Mouse (Mus musculus) embryonic facial prominence, embryonic 15.5 days (tissue): ENCODE data around the gene Ankrd63. TPM values are rescaled to one million over a fixed set of nuclear protein-coding genes. Genes with fewer than 3 reads are reported as not detected.

Source experiments
- ATAC-seq: fragments of 200-750 bp; cut with Nextera tagmentation; 2 replicates; pipeline ENCODE4 v1.8.0; 2017; ENCODE audit warnings: low read depth, moderate TSS enrichment; ENCODE audit not compliant: insufficient number of reproducible peaks, low FRiP score, low TSS enrichment
- H3K27ac ChIP-seq: fragments of 300-500 bp; sonication (generic); replicated peaks from 2 replicates; pipeline ENCODE4 v1.5.1; 2015; ENCODE audit warnings: mild to moderate bottlenecking, inconsistent platforms
- H3K27me3 ChIP-seq: fragments of 300-500 bp; sonication (generic); 2 replicates; pipeline ENCODE4 v1.6.1; 2015; ENCODE audit warnings: inconsistent platforms
- H3K36me3 ChIP-seq: fragments of 300-500 bp; sonication (generic); 2 replicates; pipeline ENCODE4 v1.6.1; 2015; ENCODE audit warnings: mild to moderate bottlenecking, inconsistent platforms
- H3K4me1 ChIP-seq: fragments of 300-500 bp; sonication (generic); 2 replicates; pipeline ENCODE4 v1.6.1; 2015; ENCODE audit warnings: inconsistent platforms
- H3K4me2 ChIP-seq: fragments of 300-500 bp; sonication (generic); replicated peaks from 2 replicates; pipeline ENCODE4 v1.6.1; 2015; ENCODE audit warnings: mild to moderate bottlenecking, inconsistent platforms
- H3K4me3 ChIP-seq: fragments of 300-500 bp; sonication (generic); replicated peaks from 2 replicates; pipeline ENCODE4 v1.5.1; 2015; ENCODE audit warnings: mild to moderate bottlenecking, inconsistent platforms
- H3K9ac ChIP-seq: fragments of 300-500 bp; sonication (generic); 2 replicates; pipeline ENCODE4 v1.6.1; 2015; ENCODE audit warnings: inconsistent platforms
- H3K9me3 ChIP-seq: fragments of 300-500 bp; sonication (generic); replicated peaks from 2 replicates; pipeline ENCODE4 v1.6.1; 2016; ENCODE audit warnings: inconsistent platforms
- WGBS: fragments of 180-500 bp; shearing (Covaris S2); methylation state at CpG from one replicate; pipeline ENCODE4 v1.1.7; 2015; 5-methylcytosine and 5-hydroxymethylcytosine counted together
- polyA plus RNA-seq: library from polyadenylated mRNA; unstranded; fragments of >200 nt; fragmentation: Nextera tagmentation; extraction: Ambion mirVana; gene quantifications from 2 replicates; pipeline ENCODE4 v1.2.1, GENCODE M21; 2015

Gene Ankrd63
- polyA plus RNA-seq, 1 experiment from 2014 or later: 0.19 TPM

- 25% methylated on average over 8 of the region's 8 CpGs for WGBS
- ATAC-seq: no peak
These were observed 39.6 kb upstream of the Ankrd63 start for GRCm38 (mm10) chr2:118743261-118743943.

GRCm38 (mm10) chr2:118741183-118741582, 37.4 kb upstream of the Ankrd63 start:
- WGBS: 59% methylated on average over 9 of the region's 9 CpGs
- H3K9me3 ChIP-seq: no peaks in the 10 kb centered on the region
- no peak overlapping the region for H3K4me2 ChIP-seq
- peaks cover 10% of the 10 kb centered on the region; the same call in 1 of the 2 replicates for H3K4me1 ChIP-seq
- peaks cover 18% of the 10 kb centered on the region for H3K27me3 ChIP-seq
- H3K36me3 ChIP-seq: no peaks in the 10 kb centered on the region
- no peak overlapping the region for H3K27ac ChIP-seq
- H3K9ac ChIP-seq: no peak overlapping the region
- H3K4me3 ChIP-seq: no peak overlapping the region
- no peak for ATAC-seq

More at GRCm38 (mm10) chr2:118743261-118743943, 39.6 kb upstream of the Ankrd63 start:
- Histone ChIP-seq H3K9me3 (no peaks in the 10 kb centered on the region), H3K36me3 (no peaks in the 10 kb centered on the region), H3K4me3 (no peak overlapping the region), H3K27ac (no peak overlapping the region), H3K4me2 (no peak overlapping the region), H3K27me3 (peaks cover 18% of the 10 kb centered on the region), H3K4me1 (peaks cover 25% of the 10 kb centered on the region), H3K9ac (no peak overlapping the region)

- Histone ChIP-seq H3K9ac (no peak overlapping the region), H3K9me3 (no peaks in the 10 kb centered on the region), H3K27me3 (peaks cover 18% of the 10 kb centered on the region), H3K4me3 (no peak overlapping the region), H3K27ac (no peak overlapping the region), H3K4me2 (no peak overlapping the region), H3K4me1 (peaks cover 7% of the 10 kb centered on the region; the same call in 1 of the 2 replicates), H3K36me3 (no peaks in the 10 kb centered on the region)
- ATAC-seq: no peak
- 58% methylated on average over 3 of the region's 3 CpGs for WGBS
These were observed 36.6 kb upstream of the Ankrd63 start for GRCm38 (mm10) chr2:118740341-118740740.

- no peak overlapping the region for H3K4me3 ChIP-seq
- no peaks in the 10 kb centered on the region for H3K9me3 ChIP-seq
- H3K27me3 ChIP-seq: peaks cover 5% of the 10 kb centered on the region; the same call in 1 of the 2 replicates
- WGBS: 46% methylated on average over 5 of the region's 5 CpGs
- H3K4me2 ChIP-seq: no peak overlapping the region
- no peaks in the 10 kb centered on the region for H3K36me3 ChIP-seq
- no peak overlapping the region for H3K27ac ChIP-seq
- no peak for ATAC-seq
- no peak overlapping the region for H3K9ac ChIP-seq
- peaks cover 21% of the 10 kb centered on the region for H3K4me1 ChIP-seq
These were observed 29.6 kb upstream of the Ankrd63 start for GRCm38 (mm10) chr2:118733341-118733740.

- Histone ChIP-seq H3K4me1 (peaks cover 26% of the 10 kb centered on the region), H3K9me3 (no peaks in the 10 kb centered on the region), H3K9ac (no peak overlapping the region), H3K4me3 (no peak overlapping the region), H3K4me2 (no peak overlapping the region), H3K27me3 (peaks cover 5% of the 10 kb centered on the region; the same call in 1 of the 2 replicates), H3K27ac (no peak overlapping the region), H3K36me3 (no peaks in the 10 kb centered on the region)
- no peak for ATAC-seq
- WGBS: 64% methylated on average over 5 of the region's 5 CpGs
These were observed 28.2 kb upstream of the Ankrd63 start for GRCm38 (mm10) chr2:118731981-118732380.

GRCm38 (mm10) chr2:118730622-118730915, 26.8 kb upstream of the Ankrd63 start:
- peaks cover 26% of the 10 kb centered on the region for H3K4me1 ChIP-seq
- H3K4me2 ChIP-seq: no peak overlapping the region
- no peaks in the 10 kb centered on the region for H3K36me3 ChIP-seq
- no peak overlapping the region for H3K4me3 ChIP-seq
- no peak overlapping the region for H3K27ac ChIP-seq
- H3K9ac ChIP-seq: no peak overlapping the region
- H3K9me3 ChIP-seq: no peaks in the 10 kb centered on the region
- 4% methylated on average over 3 of the region's 3 CpGs for WGBS
- no peak for ATAC-seq
- H3K27me3 ChIP-seq: peaks cover 5% of the 10 kb centered on the region; the same call in 1 of the 2 replicates

- Histone ChIP-seq H3K4me1 (peaks cover 26% of the 10 kb centered on the region), H3K27ac (no peak overlapping the region), H3K36me3 (no peaks in the 10 kb centered on the region), H3K9ac (no peak overlapping the region), H3K4me3 (no peak overlapping the region), H3K27me3 (peaks cover 5% of the 10 kb centered on the region; the same call in 1 of the 2 replicates), H3K9me3 (no peaks in the 10 kb centered on the region), H3K4me2 (no peak overlapping the region)
- WGBS: 19% methylated on average over 8 of the region's 8 CpGs
- no peak for ATAC-seq
These were observed 26.3 kb upstream of the Ankrd63 start for GRCm38 (mm10) chr2:118729816-118730621.

- H3K27ac ChIP-seq: no peak overlapping the region
- no peak for ATAC-seq
- no peak overlapping the region for H3K4me3 ChIP-seq
- H3K4me1 ChIP-seq: peaks cover 26% of the 10 kb centered on the region
- H3K9me3 ChIP-seq: no peaks in the 10 kb centered on the region
- H3K4me2 ChIP-seq: no peak overlapping the region
- WGBS: 47% methylated on average over 4 of the region's 4 CpGs
- no peak overlapping the region for H3K9ac ChIP-seq
- no peaks in the 10 kb centered on the region for H3K36me3 ChIP-seq
- H3K27me3 ChIP-seq: peaks cover 5% of the 10 kb centered on the region; the same call in 1 of the 2 replicates
These were observed 25.4 kb upstream of the Ankrd63 start for GRCm38 (mm10) chr2:118729194-118729593.

GRCm38 (mm10) chr2:118728337-118728736, 24.6 kb upstream of the Ankrd63 start, which contains the start of gene Plcb2:
Gene Plcb2 (minus strand): TSS chr2:118728438.
- Histone ChIP-seq H3K4me2 (no peak within 1 kb of the TSS), H3K9me3 (no peaks in the 10 kb centered on the region), H3K27me3 (peaks cover 10% of the 10 kb centered on the region; the same call in 1 of the 2 replicates), H3K27ac (no peak within 1 kb of the TSS), H3K4me3 (no peak within 1 kb of the TSS), H3K9ac (no peak within 1 kb of the TSS), H3K4me1 (peaks cover 26% of the 10 kb centered on the region), H3K36me3 (no peaks in the 10 kb centered on the region)
- ATAC-seq: no peak
- 10% methylated on average over 7 of the region's 7 CpGs for WGBS

- Histone ChIP-seq H3K27me3 (peaks cover 12% of the 10 kb centered on the region; the same call in 1 of the 2 replicates), H3K9ac (no peak overlapping the region), H3K4me3 (no peak overlapping the region), H3K27ac (no peak overlapping the region), H3K9me3 (no peaks in the 10 kb centered on the region), H3K4me2 (no peak overlapping the region), H3K4me1 (peaks cover 29% of the 10 kb centered on the region), H3K36me3 (no peaks in the 10 kb centered on the region)
- no peak for ATAC-seq
- WGBS: 19% methylated on average over 9 of the region's 9 CpGs
These were observed 24.1 kb upstream of the Ankrd63 start for GRCm38 (mm10) chr2:118727911-118728310.

- WGBS: 83% methylated on average over 2 of the region's 2 CpGs
- H3K27ac ChIP-seq: no peak overlapping the region
- ATAC-seq: no peak
- no peak overlapping the region for H3K4me2 ChIP-seq
- H3K36me3 ChIP-seq: no peaks in the 10 kb centered on the region
- no peak overlapping the region for H3K4me3 ChIP-seq
- H3K9me3 ChIP-seq: no peaks in the 10 kb centered on the region
- H3K9ac ChIP-seq: no peak overlapping the region
- peaks cover 16% of the 10 kb centered on the region; the same call in 1 of the 2 replicates for H3K27me3 ChIP-seq
- H3K4me1 ChIP-seq: peaks cover 32% of the 10 kb centered on the region
These were observed 23.1 kb upstream of the Ankrd63 start for GRCm38 (mm10) chr2:118726873-118727272.
